Mouse (Mus musculus) kidney, postnatal 25 days (tissue): ENCODE data around the gene Twist2.

Experiments used
- DNase-seq, 2 experiments: peaks; one replicate each; pipeline ENCODE4 v3.0.0; 2021; ENCODE audit warnings: mixed read lengths in 2 of 2

The Twist2 gene

GRCm38 (mm10) chr1:91875042-91875720, 73.9 kb downstream of the Twist2 start:
- no peak for DNase-seq

GRCm38 (mm10) chr1:91878696-91879095, 77.4 kb downstream of the Twist2 start:
- peak; percentile 36 to 76 for DNase-seq

GRCm38 (mm10) chr1:91880156-91880555, 78.9 kb downstream of the Twist2 start:
- DNase-seq = no peak

GRCm38 (mm10) chr1:91880899-91881298, 79.6 kb downstream of the Twist2 start:
- DNase-seq = no peak

- DNase-seq = peak; percentile 47 to 55
Measured at GRCm38 (mm10) chr1:91883115-91883514, 81.9 kb downstream of the Twist2 start.

GRCm38 (mm10) chr1:91893598-91893997, 92.3 kb downstream of the Twist2 start:
- no peak for DNase-seq

GRCm38 (mm10) chr1:91894286-91894685, 93.0 kb downstream of the Twist2 start:
- DNase-seq = no peak

GRCm38 (mm10) chr1:91897078-91897477, 95.8 kb downstream of the Twist2 start:
- DNase-seq = no peak
